Mouse (Mus musculus) midbrain, embryonic 10.5 days (tissue): ENCODE measurements around the gene Olfr497. TPM values are rescaled to one million over a fixed set of nuclear protein-coding genes. Genes with fewer than 3 reads are reported as not detected.

Experiments used
- DNase-seq: peaks from one replicate; pipeline ENCODE4 v3.0.0-alpha.2; 2017; ENCODE audit warnings: low spot score
- H3K27ac ChIP-seq: fragments of 300-500 bp; sonication (generic); replicated peaks from 2 replicates; pipeline ENCODE4 v1.5.1; 2016; ENCODE audit warnings: mild to moderate bottlenecking
- H3K27me3 ChIP-seq: fragments of 300-500 bp; sonication (generic); 2 replicates; pipeline ENCODE4 v1.6.1; 2016; ENCODE audit warnings: low read depth, mild to moderate bottlenecking; ENCODE audit not compliant: poor library complexity, severe bottlenecking
- H3K36me3 ChIP-seq: fragments of 300-500 bp; sonication (generic); 2 replicates; pipeline ENCODE4 v1.6.1; 2016; ENCODE audit warnings: mild to moderate bottlenecking, moderate library complexity
- H3K4me1 ChIP-seq: fragments of 300-500 bp; sonication (generic); 2 replicates; pipeline ENCODE4 v1.6.1; 2016
- H3K4me3 ChIP-seq: fragments of 300-500 bp; sonication (generic); 2 replicates; pipeline ENCODE4 v1.5.1; 2016; ENCODE audit warnings: mild to moderate bottlenecking, moderate library complexity
- H3K9me3 ChIP-seq: fragments of 300-500 bp; sonication (generic); replicated peaks from 2 replicates; pipeline ENCODE4 v1.6.1; 2016; ENCODE audit warnings: mild to moderate bottlenecking
- WGBS: fragments of 180-500 bp; shearing (Covaris S2); methylation state at CpG from one replicate; pipeline ENCODE4 v1.1.7; 2016; 5-methylcytosine and 5-hydroxymethylcytosine counted together
- polyA plus RNA-seq: library from polyadenylated mRNA; unstranded; fragments of >200 nt; fragmentation: Nextera tagmentation; extraction: Ambion mirVana; gene quantifications from 2 replicates; pipeline ENCODE4 v1.2.1, GENCODE M21; 2016

The Olfr497 gene
- not detected in 2 replicates for polyA plus RNA-seq

DNA sequence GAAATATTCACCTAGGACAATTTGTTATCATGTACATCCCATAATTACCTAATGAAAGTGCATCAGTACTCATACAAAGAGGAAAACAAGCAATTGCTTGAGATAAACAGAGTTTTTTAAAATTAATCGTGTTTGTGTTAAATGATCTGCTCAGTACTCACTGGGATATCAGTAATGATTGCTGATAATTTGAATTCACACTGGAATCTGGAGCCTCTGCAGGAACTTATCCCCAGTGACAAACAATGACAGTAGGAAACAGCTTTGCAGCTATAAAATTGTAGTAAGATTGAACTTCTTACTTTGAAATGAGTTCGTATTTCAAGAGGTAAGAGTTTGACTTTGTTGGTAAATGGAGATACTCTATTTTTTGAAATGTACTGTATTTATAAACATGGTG, at the start of gene Olfr497:
Gene Olfr497, plus strand, starts transcription at position 301 of the 400 bp plus-strand sequence.
- Histone ChIP-seq H3K27ac (no peak within 1 kb of the TSS), H3K4me1 (no peaks in the 10 kb centered on the region), H3K27me3 (no peaks in the 10 kb centered on the region), H3K4me3 (no peak within 1 kb of the TSS), H3K9me3 (no peaks in the 10 kb centered on the region), H3K36me3 (no peaks in the 10 kb centered on the region)
- DNase-seq: no peak
- 82% methylated on average over 2 of the region's 2 CpGs for WGBS

- no peaks in the 10 kb centered on the region for H3K4me1 ChIP-seq
- H3K27me3 ChIP-seq: no peaks in the 10 kb centered on the region
- no peak for DNase-seq
- no peaks in the 10 kb centered on the region for H3K9me3 ChIP-seq
- no peak within 1 kb of the TSS for H3K27ac ChIP-seq
- no peak within 1 kb of the TSS for H3K4me3 ChIP-seq
- 78% methylated on average over 1 of the region's 1 CpGs for WGBS
- H3K36me3 ChIP-seq: no peaks in the 10 kb centered on the region
Measured at GRCm38 (mm10) chr7:108392867-108393266, 27.4 kb upstream of the Olfr497 start, which contains the start of gene Olfr495. Olfr495 (plus strand) TSS chr7:108393167.

DNA sequence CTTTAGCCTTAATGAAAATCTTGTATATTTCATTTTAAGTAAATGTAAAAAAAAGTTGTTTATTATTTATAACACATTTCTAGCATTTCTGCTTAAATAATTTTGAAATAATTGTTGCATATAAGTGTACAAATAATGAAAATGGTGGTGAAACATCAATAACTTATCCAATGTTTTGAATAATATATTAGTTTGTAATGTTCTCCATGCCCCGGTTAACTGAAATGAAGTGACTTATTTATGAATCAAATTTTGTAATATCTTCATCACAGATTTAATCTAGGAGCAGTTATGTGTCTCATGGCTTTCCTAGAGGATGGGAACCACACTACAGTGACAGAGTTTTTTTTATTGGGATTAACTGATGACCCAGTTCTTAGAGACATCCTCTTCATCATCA, 44.8 kb downstream of the Olfr497 start, which contains the start of gene Olfr498:
Gene Olfr498, plus strand, starts transcription at position 301 of the 400 bp plus-strand sequence.
- H3K27me3 ChIP-seq: no peaks in the 10 kb centered on the region
- H3K4me1 ChIP-seq: no peaks in the 10 kb centered on the region
- H3K27ac ChIP-seq: no peak within 1 kb of the TSS
- no peak for DNase-seq
- H3K9me3 ChIP-seq: no peaks in the 10 kb centered on the region
- no peaks in the 10 kb centered on the region for H3K36me3 ChIP-seq
- 94% methylated on average over 1 of the region's 1 CpGs for WGBS
- no peak within 1 kb of the TSS for H3K4me3 ChIP-seq

Other genes starting within 250 kb of the Olfr497 start
- gene Olfr486, start 247.7 kb upstream of the Olfr497 start, polyA plus RNA-seq: not detected in 2 replicates
- gene Olfr487, start 205.8 kb upstream of the Olfr497 start, polyA plus RNA-seq: not detected in 2 replicates
- not detected in 2 replicates for gene Olfr488, start 162.1 kb upstream of the Olfr497 start, polyA plus RNA-seq
- not detected in 2 replicates for gene Olfr490, start 131.5 kb upstream of the Olfr497 start, polyA plus RNA-seq
- gene Olfr491, start 107.0 kb upstream of the Olfr497 start, polyA plus RNA-seq: not detected in 2 replicates
- not detected in 2 replicates for gene Olfr492, start 96.7 kb upstream of the Olfr497 start, polyA plus RNA-seq
- gene Olfr493, start 73.4 kb upstream of the Olfr497 start, polyA plus RNA-seq: not detected in 2 replicates
- not detected in 2 replicates for gene Olfr494, start 55.1 kb upstream of the Olfr497 start, polyA plus RNA-seq
- not detected in 2 replicates for gene Olfr495, start 27.3 kb upstream of the Olfr497 start, polyA plus RNA-seq
- gene Olfr498, start 44.9 kb downstream of the Olfr497 start, polyA plus RNA-seq: not detected in 2 replicates
- not detected in 2 replicates for gene Olfr502, start 104.6 kb downstream of the Olfr497 start, polyA plus RNA-seq
- gene Olfr503, start 124.1 kb downstream of the Olfr497 start, polyA plus RNA-seq: not detected in 2 replicates
- gene Olfr504, start 145.4 kb downstream of the Olfr497 start, polyA plus RNA-seq: not detected in 2 replicates
- not detected in 2 replicates for gene Olfr506, start 190.4 kb downstream of the Olfr497 start, polyA plus RNA-seq
- not detected in 2 replicates for gene Olfr507, start 201.4 kb downstream of the Olfr497 start, polyA plus RNA-seq
- not detected in 2 replicates for gene Olfr508, start 209.6 kb downstream of the Olfr497 start, polyA plus RNA-seq
- gene Olfr509, start 231.5 kb downstream of the Olfr497 start, polyA plus RNA-seq: not detected in 2 replicates
- not detected in 2 replicates for gene Olfr510, start 246.0 kb downstream of the Olfr497 start, polyA plus RNA-seq